Mouse (Mus musculus) heart, embryonic 11.5 days (tissue): ENCODE measurements around the gene Pbld1. TPM values are rescaled to one million over a fixed set of nuclear protein-coding genes. Genes with fewer than 3 reads are reported as not detected.

Experiments
- ATAC-seq: fragments of 200-750 bp; cut with Nextera tagmentation; replicated peaks from 2 replicates; pipeline ENCODE4 v1.8.0; 2017; ENCODE audit warnings: moderate library complexity; ENCODE audit not compliant: insufficient number of reproducible peaks, low FRiP score, low TSS enrichment
- H3K27ac ChIP-seq: fragments of 300-500 bp; sonication (generic); 2 replicates; pipeline ENCODE4 v1.5.1; 2014; ENCODE audit warnings: mild to moderate bottlenecking, low read depth, low read length
- H3K27me3 ChIP-seq: fragments of 300-500 bp; sonication (generic); 2 replicates; pipeline ENCODE4 v1.6.1; 2014; ENCODE audit warnings: mild to moderate bottlenecking, low read length, mixed read lengths; ENCODE audit not compliant: control insufficient read depth, insufficient read depth
- H3K36me3 ChIP-seq: fragments of 300-500 bp; sonication (generic); 2 replicates; pipeline ENCODE4 v1.6.1; 2014; ENCODE audit warnings: mild to moderate bottlenecking, low read length, moderate library complexity, mixed read lengths; ENCODE audit not compliant: control insufficient read depth, insufficient read depth
- H3K4me1 ChIP-seq: fragments of 300-500 bp; sonication (generic); 2 replicates; pipeline ENCODE4 v1.6.1; 2014; ENCODE audit warnings: low read length; ENCODE audit not compliant: control insufficient read depth, insufficient read depth
- H3K4me2 ChIP-seq: fragments of 300-500 bp; sonication (generic); 2 replicates; pipeline ENCODE4 v1.6.1; 2014; ENCODE audit warnings: mild to moderate bottlenecking, moderate library complexity
- H3K4me3 ChIP-seq: fragments of 300-500 bp; sonication (generic); 2 replicates; pipeline ENCODE4 v1.5.1; 2014; ENCODE audit warnings: low read depth, low read length
- H3K9ac ChIP-seq: fragments of 300-500 bp; sonication (generic); 2 replicates; pipeline ENCODE4 v1.6.1; 2014; ENCODE audit warnings: mild to moderate bottlenecking, low read depth, low read length, moderate library complexity
- H3K9me3 ChIP-seq: fragments of 300-500 bp; sonication (generic); replicated peaks from 2 replicates; pipeline ENCODE4 v1.6.1; 2016; ENCODE audit warnings: low read length; ENCODE audit not compliant: control insufficient read depth
- WGBS: fragments of 180-500 bp; shearing (Covaris S2); extraction: QIAGEN DNeasy Blood & Tissue Kit; methylation state at CpG from one replicate; pipeline ENCODE4 v1.1.7; 2014; ENCODE audit not compliant: insufficient replicate concordance; 5-methylcytosine and 5-hydroxymethylcytosine counted together
- polyA plus RNA-seq: library from polyadenylated mRNA; unstranded; fragments of >200 nt; fragmentation: Nextera tagmentation; extraction: Ambion mirVana; gene quantifications from 2 replicates; pipeline ENCODE4 v1.2.1, GENCODE M21; 2014

Gene Pbld1
- polyA plus RNA-seq, 1 experiment from 2014 or later = 1.1 TPM

DNA sequence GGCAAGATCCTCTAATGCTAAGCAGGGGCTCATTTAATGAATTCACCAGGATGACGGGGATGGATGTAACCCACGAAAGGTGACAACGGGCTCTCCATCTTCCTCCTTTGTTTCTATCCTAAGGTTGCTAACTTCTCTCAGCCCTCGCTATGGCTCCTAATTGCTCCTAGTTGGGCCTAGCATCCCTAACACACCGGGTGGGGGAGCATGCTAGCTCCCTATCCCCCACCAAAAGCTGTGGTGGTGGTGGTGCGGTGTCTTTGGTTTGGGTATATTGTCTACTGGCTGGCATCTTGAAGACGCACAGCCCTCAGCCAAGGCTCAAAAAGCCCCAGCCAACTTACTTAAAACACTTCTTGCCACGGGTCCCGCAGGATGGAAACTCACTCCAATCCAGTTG is 56.4 kb downstream of the Pbld1 start:
- no peaks in the 10 kb centered on the region for H3K9me3 ChIP-seq
- no peaks in the 10 kb centered on the region for H3K27me3 ChIP-seq
- no peaks in the 10 kb centered on the region for H3K4me1 ChIP-seq
- no peaks in the 10 kb centered on the region for H3K36me3 ChIP-seq
- 87% methylated on average over 9 of the region's 9 CpGs for WGBS
- no peak overlapping the region for H3K9ac ChIP-seq
- H3K4me2 ChIP-seq = no peak overlapping the region
- no peak for ATAC-seq
- H3K4me3 ChIP-seq = no peak overlapping the region
- no peak overlapping the region for H3K27ac ChIP-seq

DNA sequence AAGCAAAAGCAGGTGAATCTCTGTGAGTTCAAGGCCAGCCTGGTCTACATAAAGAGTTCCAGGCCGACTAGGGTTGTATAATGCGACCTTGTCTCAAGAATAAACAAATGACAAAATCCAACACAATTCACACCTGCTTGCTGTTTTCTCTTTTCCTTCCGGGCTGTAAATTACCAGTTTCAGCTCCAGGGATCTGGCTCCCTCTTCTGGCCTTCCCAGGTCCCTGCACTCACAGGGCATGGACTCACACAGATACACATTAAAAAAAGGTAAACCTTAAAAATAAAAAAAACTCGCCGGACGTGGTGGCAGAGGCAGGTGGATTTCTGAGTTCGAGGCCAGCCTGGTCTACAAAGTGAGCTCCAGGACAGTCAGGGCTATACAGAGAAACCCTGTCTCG is 57.6 kb downstream of the Pbld1 start:
- 89% methylated on average over 8 of the region's 8 CpGs for WGBS
- H3K27me3 ChIP-seq = no peaks in the 10 kb centered on the region
- no peak for ATAC-seq
- no peaks in the 10 kb centered on the region for H3K36me3 ChIP-seq
- no peak overlapping the region for H3K4me2 ChIP-seq
- H3K4me3 ChIP-seq = no peak overlapping the region
- no peaks in the 10 kb centered on the region for H3K9me3 ChIP-seq
- no peak overlapping the region for H3K27ac ChIP-seq
- no peaks in the 10 kb centered on the region for H3K4me1 ChIP-seq
- no peak overlapping the region for H3K9ac ChIP-seq

- H3K4me1 ChIP-seq = no peaks in the 10 kb centered on the region
- no peaks in the 10 kb centered on the region for H3K36me3 ChIP-seq
- H3K4me3 ChIP-seq = no peak overlapping the region
- no peak overlapping the region for H3K27ac ChIP-seq
- no peaks in the 10 kb centered on the region for H3K9me3 ChIP-seq
- no peak overlapping the region for H3K4me2 ChIP-seq
- WGBS = 70% methylated on average over 14 of the region's 14 CpGs
- H3K27me3 ChIP-seq = no peaks in the 10 kb centered on the region
- no peak for ATAC-seq
- H3K9ac ChIP-seq = no peak overlapping the region
These were observed 60.0 kb downstream of the Pbld1 start for GRCm38 (mm10) chr10:63119916-63120315.

- H3K36me3 ChIP-seq = no peaks in the 10 kb centered on the region
These were observed 62.0 kb downstream of the Pbld1 start for GRCm38 (mm10) chr10:63121961-63122360.

GRCm38 (mm10) chr10:63122516-63122915 is 62.6 kb downstream of the Pbld1 start:
- Histone ChIP-seq H3K27ac (no peak overlapping the region), H3K36me3 (no peaks in the 10 kb centered on the region), H3K4me3 (no peak overlapping the region), H3K9me3 (no peaks in the 10 kb centered on the region), H3K4me2 (no peak overlapping the region), H3K27me3 (no peaks in the 10 kb centered on the region), H3K9ac (no peak overlapping the region), H3K4me1 (no peaks in the 10 kb centered on the region)
- 36% methylated on average over 8 of the region's 8 CpGs for WGBS
- no peak for ATAC-seq

More at GRCm38 (mm10) chr10:63121961-63122360, 62.0 kb downstream of the Pbld1 start:
- 83% methylated on average over 14 of the region's 14 CpGs for WGBS
- no peak for ATAC-seq
- Histone ChIP-seq H3K4me1 (no peaks in the 10 kb centered on the region), H3K27ac (no peak overlapping the region), H3K27me3 (no peaks in the 10 kb centered on the region), H3K9me3 (no peaks in the 10 kb centered on the region), H3K4me3 (no peak overlapping the region), H3K9ac (no peak overlapping the region), H3K4me2 (no peak overlapping the region)

- Histone ChIP-seq H3K4me1 (no peaks in the 10 kb centered on the region), H3K27me3 (no peaks in the 10 kb centered on the region), H3K4me2 (no peak overlapping the region), H3K27ac (no peak overlapping the region), H3K36me3 (no peaks in the 10 kb centered on the region), H3K4me3 (no peak overlapping the region), H3K9ac (no peak overlapping the region), H3K9me3 (no peaks in the 10 kb centered on the region)
- 88% methylated on average over 8 of the region's 8 CpGs for WGBS
- ATAC-seq = no peak
These were observed 63.2 kb downstream of the Pbld1 start for GRCm38 (mm10) chr10:63123141-63123540.

DNA sequence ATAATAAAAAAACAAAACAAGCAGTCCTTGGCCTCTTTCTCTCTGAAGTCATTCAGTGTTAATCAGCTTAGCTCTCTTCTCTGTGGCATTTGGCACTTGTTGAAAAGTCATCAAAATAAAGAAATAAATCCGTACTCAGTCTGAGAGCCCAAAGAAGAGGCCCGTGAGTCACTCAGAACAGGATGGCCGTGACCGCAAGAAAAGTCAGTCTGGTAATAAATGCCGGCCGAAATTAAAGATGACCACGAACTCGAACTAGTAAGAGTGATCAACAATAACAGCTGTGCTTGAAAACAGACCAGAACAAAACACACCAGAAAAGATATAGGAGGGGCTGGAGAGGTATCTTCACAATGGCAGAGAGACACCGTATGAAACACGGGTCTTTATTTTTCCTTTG is 64.1 kb downstream of the Pbld1 start:
- no peak for ATAC-seq
- H3K4me1 ChIP-seq = peaks cover 2% of the 10 kb centered on the region; the same call in 1 of the 2 replicates

DNA sequence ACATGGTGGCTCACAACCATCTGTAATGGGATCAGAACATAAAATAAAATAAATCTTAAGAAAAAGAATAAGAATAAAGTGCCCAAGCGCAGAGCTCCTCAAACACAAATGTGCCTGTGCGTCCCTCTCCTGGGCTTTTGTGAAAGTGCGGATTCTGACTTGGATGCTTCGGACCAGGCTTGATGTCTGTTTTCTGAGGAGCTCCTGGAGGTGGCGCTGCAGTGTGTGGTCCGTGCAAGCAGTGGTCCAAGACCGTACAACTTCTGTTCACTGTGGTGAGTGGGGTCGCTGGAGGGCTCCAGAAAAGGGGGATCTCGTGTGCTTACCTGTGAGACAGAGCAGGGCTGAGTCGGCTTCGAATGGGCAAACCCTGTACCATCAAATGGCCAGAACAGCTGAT is 65.4 kb downstream of the Pbld1 start:
- peaks cover 2% of the 10 kb centered on the region; the same call in 1 of the 2 replicates for H3K4me1 ChIP-seq
- no peaks in the 10 kb centered on the region for H3K36me3 ChIP-seq
- ATAC-seq = no peak
- 37% methylated on average over 11 of the region's 11 CpGs for WGBS
- H3K27ac ChIP-seq = no peak overlapping the region
- no peaks in the 10 kb centered on the region for H3K27me3 ChIP-seq
- H3K9ac ChIP-seq = no peak overlapping the region
- H3K9me3 ChIP-seq = no peaks in the 10 kb centered on the region
- no peak overlapping the region for H3K4me2 ChIP-seq
- H3K4me3 ChIP-seq = no peak overlapping the region

More for the DNA sequence above, 64.1 kb downstream of the Pbld1 start:
- WGBS = 88% methylated on average over 10 of the region's 10 CpGs
- H3K9ac ChIP-seq = no peak overlapping the region
- no peak overlapping the region for H3K4me2 ChIP-seq
- H3K9me3 ChIP-seq = no peaks in the 10 kb centered on the region
- H3K4me3 ChIP-seq = no peak overlapping the region
- no peaks in the 10 kb centered on the region for H3K36me3 ChIP-seq
- H3K27me3 ChIP-seq = no peaks in the 10 kb centered on the region
- no peak overlapping the region for H3K27ac ChIP-seq

DNA sequence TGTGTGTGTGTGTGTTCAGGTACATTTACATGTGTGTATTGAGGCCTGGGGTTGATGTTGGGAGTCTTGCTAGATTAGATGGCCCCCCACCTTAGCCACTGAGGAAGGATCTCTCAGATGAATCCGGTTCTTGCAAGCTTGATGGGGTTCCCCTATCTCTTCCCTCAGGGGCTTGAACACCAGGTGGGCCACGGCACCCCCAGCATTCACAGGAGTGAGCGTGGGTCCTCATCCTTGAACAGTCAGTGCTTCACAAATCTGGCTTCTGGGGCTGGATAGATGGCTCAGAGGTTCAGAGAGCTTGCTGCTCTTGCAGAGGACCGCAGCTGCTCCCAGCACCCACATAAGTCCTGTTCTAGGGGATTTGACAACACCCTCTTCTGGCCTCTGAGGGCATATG is 66.2 kb downstream of the Pbld1 start:
- H3K4me3 ChIP-seq = no peak overlapping the region
- H3K4me2 ChIP-seq = no peak overlapping the region
- H3K27ac ChIP-seq = no peak overlapping the region
- 0 out of 2 replicates have a peak, but pooled peaks cover 3% of the 10 kb centered on the region for H3K36me3 ChIP-seq
- 81% methylated on average over 4 of the region's 4 CpGs for WGBS
- H3K9ac ChIP-seq = no peak overlapping the region
- ATAC-seq = no peak
- peaks cover 2% of the 10 kb centered on the region; the same call in 1 of the 2 replicates for H3K4me1 ChIP-seq
- H3K9me3 ChIP-seq = no peaks in the 10 kb centered on the region
- no peaks in the 10 kb centered on the region for H3K27me3 ChIP-seq
